Mouse (Mus musculus): ENCODE data around the gene S100a10. TPM values are rescaled to one million over a fixed set of nuclear protein-coding genes. Genes with fewer than 3 reads are reported as not detected.
"Not testable (repeated sequence)": the region's sequence is repeated elsewhere in the genome, so short reads cannot be mapped to it uniquely, and the experiment has no call there.

The S100a10 gene
- 100 to 1,000 TPM; 198 to 205 TPM for total RNA-seq (2021)
- long read RNA-seq, experiment 1, transcript S100a10-201 (3 exons, 685 nt): major isoform, 84 of 88 reads
- long read RNA-seq, experiment 1, partial matches to known transcripts: 4 of 88 reads
- long read RNA-seq, experiment 1, other reads (novel, unspliced or antisense): 0 of 88 reads
- long read RNA-seq, experiment 2, transcript S100a10-201 (3 exons, 685 nt): major isoform, 96 of 102 reads
- long read RNA-seq, experiment 2, partial matches to known transcripts: 1 of 102 reads
- long read RNA-seq, experiment 2, other reads (novel, unspliced or antisense): 5 of 102 reads

DNA sequence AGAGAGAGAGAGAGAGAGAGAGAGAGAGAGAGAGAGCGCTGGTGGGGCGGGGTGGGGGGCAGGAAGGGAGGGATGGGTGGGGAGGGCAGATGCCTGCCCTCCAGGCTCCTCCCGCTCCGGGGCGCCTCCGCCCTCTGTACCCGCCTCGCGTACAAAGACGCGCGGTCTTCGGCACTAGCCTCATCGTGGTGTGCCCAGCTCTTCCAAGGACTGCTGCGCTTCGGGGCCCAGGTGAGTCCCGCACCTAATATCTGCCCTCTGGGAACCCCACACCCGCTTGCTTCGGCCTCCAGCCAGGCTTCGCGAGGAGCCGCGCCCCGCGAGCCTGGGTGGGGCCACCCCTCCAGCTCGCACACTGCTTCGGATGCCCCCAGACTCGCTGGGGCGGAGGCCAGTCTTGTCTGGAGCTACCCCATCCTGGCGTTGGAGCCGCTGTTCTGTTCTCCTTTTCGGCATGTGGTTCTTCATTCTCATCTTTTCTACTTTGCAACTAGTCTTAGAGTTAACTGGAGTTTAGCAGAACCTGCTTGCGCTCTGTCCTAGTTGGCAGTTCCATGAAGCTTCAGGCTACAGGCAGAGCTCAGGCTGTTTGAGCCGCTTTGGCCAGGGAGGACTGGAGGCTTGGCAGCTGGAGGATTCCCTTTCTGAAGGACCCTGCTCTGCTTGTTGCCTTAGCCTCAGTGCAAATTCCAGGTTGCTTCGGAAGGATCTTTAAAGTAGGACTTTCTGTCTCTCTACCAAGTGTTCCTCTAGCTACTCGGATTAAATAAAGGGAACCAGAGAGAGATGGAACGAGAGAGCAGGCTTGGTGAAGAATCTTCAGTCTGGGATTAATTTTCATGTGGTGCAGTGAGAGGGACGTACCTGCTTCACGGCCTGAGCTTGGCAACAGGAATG is at the start of gene S100a10:
TSS of gene S100a10 (plus strand) at position 100 of the 897 bp plus-strand sequence.
- DNase-seq (ENCODE audit: low spot score in 2 of 2): peak; percentile 27 to 35

DNA sequence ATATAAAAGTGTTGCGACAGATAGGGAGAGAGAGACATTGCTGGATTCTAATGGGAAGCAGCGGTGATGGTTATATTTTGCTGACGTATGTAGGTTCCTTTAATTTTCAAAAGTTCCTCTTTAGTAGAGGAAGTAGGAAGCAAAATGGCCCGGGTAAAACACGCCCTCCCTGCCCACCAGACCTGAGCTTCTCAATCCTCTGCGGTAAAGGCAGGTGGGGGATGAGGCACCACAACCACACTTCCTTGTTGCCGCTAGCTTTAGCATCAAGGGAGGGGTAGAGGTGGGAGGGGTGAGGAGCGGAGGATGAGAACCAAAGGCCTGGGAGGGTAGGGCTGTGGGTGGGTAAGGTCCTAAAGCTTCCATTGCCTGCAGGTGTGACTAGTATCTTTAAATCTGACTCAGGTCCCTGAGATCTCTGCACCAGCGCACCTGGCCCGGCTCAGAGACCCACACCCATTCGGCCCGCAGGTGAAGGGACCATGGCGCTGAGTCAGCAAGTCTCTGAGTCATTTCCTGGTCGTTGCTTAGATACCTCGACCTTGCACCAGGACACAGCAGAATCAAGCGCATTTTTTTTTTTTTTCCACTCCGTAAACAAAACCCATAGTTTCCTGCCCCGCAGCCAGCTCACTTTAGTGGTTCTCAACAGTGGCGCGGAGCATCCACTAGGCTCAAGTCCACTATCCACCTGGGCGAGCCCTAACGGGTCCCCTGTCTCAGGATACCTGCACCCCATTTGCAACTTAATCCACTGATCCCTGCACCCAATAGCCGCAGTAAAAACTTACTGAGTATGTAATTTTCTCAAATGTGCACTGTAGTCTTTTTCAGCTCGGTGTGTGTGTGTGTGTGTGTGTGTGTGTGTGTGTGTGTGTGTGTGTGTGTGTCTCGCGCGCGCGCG is 48.7 kb upstream of the S100a10 start:
- DNase-seq (ENCODE audit: low spot score in 2 of 2): no peak

DNA sequence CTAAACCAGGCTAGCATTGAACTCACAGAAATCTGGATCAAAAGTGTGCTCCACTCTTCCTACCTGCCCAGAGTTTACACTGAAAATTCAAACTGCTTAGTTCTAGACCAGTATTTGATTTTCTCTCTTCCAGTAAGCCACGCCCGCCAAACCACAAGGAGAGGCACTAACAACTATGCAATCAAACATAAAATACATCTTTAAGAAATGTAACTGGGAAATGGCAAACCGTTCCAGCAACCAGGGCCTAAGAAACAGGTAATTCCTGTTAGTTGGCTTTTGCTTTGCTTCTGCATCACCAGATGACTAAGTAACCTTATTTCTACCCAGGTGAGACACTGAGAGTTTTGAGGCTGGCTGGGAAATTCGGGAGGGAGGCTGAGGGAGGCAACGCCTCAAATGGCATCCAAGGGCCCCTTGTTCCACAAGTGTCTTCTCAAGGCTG is 48.0 kb upstream of the S100a10 start:
- DNase-seq (ENCODE audit: low spot score in 2 of 2): no peak

DNA sequence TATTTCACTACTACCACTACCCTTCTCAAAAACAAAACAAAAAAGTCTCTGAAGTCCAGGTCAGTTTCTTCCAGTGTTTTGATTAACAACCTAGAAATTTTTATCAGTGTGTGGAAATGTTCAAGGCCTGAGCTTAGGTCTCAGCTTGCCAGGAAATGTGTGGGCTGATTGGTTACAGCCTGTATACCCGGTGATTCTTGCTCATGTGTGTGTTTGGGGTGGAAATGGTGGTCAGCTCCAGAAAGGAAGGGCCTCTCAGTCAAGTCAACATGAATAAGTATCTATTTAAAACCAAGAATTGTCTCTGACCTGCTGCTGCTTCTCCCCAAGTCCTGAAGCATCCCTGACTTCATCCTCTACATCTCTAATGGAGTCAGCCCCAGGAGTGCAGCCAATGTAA is 45.6 kb upstream of the S100a10 start:
- no peak for DNase-seq (ENCODE audit: low spot score in 2 of 2)

DNA sequence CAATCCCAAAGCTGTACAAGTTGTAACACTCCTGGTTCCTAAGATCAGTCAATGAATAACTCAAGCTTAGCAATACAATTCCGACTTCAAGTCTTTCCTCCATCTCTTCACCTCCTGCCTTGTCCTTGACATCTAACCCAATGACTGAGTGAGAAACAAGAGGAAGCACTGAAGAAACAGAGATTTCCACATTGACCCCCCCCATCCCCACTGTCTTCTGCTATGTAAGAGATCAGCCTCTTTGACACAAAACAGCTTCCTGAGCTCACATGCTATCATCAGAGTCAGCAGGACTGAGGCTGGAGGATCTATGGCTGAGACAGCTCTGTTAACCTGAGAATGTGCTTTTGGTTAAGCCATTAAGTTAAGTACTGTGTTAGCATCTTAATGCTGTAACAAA is 43.8 kb upstream of the S100a10 start:
- no peak for DNase-seq (ENCODE audit: low spot score in 2 of 2)

DNA sequence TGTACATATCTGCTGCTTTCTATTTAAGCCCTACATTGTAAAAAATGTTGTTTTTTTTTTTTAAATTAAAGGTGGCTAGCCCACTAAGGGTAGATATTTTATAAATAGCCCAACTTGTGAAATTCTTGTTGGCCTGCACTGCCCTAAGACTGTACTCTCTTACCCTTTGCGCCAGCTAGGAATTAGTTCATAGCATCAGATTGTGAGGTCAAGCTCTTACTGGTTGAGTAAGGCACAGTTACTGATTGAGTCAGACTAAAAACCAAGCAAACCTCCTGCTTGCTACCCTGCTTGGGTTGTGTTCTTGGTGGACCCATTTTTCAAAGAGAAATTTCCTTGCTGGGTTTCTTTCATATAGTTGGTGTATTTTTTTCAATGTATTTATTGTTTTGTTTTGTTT is 43.1 kb upstream of the S100a10 start:
- no peak for DNase-seq (ENCODE audit: low spot score in 2 of 2)

DNA sequence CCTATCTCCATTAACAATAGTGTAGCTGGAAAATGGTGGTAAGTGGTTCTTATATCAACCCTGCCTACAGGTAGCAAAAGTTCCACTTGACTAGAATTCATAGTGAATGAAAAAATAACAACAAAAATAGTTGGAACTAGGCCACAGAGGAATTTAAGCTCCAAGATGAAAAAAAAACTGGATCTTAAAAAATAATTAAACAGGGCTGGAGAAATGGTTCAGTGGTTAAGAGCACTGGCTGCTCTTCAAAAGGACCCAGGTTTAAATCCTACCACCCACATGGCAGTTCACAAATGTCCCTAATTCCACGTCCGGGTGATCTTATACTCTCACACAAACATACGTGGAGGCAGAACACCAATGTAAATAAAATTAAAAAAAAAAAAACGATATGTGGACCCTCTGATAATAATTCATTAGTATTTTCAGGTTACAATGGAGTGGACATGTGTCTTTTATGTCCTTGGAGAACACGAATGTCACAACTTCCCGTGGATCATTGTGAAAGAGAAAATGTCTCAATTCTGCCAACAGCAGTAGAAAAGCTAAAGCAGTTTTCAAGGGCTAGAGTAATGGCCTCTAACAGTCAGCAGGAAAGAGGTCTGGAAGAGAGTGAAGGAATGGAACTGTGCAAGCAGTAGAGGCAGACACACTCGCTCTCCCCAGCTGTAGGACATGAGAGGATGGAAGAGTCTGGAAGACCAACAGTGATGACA is 42.3 kb upstream of the S100a10 start:
- DNase-seq (ENCODE audit: low spot score in 2 of 2): no peak

DNA sequence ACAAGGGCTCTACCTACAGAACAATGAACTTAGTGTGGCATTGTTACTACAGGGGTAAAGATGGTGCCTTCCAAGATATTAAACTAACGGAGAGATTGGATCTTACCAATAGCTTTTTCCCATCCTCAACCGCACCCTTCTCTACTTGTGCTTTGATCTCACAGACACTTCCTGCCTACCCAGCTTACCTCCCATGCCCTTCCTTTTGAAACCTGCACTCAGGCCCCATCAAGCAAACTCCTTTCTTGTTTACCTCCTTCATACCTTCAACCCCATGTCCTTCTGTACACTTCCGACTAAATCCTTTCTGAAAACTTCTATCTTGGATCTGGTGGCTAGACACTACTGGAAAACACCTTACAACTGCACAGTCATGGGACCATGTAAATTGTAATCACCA is 40.3 kb upstream of the S100a10 start:
- DNase-seq (ENCODE audit: low spot score in 2 of 2): no peak

DNA sequence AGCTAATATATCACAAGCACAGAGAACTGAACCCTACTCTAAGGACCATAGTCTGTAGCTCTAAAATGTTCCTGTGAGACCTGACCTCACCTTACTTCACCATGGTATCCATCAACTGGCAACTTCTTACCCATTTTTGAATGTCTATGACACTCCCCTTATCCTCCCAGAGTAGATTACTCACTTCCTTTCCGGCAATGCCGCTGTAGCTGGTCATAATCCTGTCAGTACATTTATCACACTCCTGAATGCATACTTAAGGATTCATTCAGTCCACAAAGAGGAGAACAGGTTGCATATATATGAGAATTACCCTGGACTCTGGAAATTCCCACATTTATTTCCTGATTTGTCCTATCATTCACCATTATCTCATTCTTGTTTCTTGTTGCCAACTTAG is 37.5 kb upstream of the S100a10 start:
- no peak for DNase-seq (ENCODE audit: low spot score in 2 of 2)

DNA sequence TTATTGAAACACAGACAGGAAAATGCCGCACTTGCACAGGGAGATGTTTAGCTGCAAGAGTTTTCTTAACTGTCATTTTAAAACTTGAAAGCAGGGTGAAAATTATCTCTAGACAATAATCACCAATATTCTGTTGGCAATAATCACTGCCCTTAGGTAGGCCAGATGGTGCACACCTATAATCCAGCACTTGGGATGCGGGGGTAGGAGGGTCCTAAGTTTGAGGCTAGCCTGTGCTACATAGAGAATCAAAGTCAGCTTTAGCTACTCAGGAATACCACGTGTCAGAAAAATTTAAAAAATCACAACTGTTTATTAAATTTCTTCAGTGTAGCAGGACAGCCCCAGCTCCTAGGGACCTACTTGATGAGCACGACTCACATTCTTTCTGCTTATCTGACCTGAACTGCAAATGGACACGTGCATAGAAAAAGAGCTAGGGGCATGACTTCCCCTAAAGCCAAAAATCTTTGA is 35.0 kb upstream of the S100a10 start:
- DNase-seq (ENCODE audit: low spot score in 2 of 2): no peak

DNA sequence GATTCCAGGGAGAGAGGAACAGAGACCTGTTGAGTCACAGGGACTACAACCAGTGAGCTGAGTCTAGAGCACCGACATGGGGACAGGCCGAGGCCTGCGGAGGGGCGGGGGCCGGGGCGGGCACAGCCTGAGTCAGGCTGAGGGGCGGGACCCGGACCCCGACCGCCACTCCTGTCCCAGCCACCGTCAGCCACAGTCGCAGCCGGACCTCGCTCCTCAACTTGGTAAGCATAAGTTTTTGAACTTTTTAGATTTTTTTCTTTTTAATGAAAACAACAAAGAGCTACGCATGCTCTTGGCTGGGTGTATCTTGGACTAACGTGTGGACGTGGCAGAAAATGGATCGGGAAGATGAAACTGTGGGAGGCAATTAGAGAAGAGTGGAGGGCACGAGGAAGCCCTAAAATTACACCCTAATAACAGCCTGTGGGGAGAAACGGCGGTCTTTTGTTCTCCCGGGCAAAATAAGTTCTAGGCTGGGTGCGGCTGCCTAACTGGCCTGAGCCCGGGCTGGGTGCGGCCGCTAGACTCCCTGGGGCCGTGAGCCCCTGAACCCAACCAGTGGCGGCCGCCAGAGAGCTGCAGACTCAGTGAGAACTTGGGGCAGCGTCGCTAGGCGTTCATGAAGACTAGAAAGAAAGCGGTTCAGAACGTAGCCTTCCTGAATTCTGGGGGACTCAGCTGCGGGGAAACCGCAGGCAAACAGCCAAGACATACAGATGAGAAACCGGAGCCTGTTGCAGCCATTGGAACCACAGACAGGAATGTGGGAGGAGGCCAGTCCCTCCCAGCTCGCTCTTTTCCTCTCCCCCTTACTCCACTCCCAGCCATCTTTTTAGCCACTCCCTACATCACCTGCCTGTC is 34.3 kb upstream of the S100a10 start, which contains the start of gene S100a11:
TSS of gene S100a11 (plus strand) at position 159 of the 864 bp plus-strand sequence.
- DNase-seq (ENCODE audit: low spot score in 2 of 2): peak; percentile 8 to 25

DNA sequence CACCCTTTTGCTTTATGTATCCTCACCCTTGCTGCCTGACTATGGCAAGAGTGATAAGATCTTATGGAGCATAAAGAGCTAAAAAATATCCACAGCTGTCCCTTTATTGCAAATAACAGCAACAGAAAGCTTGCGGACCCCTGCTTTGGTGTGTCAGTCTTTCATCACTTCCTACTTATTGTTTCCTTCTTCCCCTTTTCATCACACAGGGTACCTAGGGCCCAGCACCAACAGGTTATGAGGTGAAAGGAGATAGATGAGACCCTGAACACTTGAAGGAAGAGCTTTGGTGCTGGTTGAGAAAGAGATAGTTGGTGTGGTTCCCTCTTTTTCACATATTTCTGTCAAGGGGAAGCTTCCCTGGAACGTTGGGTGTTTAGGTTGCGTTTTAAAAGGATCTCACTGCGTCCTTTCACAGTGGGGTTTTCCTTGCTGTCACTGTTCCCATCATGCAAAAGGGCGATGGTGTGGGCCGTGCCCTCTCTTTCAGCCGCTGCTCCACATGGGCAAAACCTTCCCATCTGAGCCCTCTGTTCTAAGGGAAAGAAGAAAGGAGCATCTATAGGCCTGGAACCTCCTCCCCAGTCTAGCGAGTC is 33.3 kb upstream of the S100a10 start:
- no peak for DNase-seq (ENCODE audit: low spot score in 2 of 2)

DNA sequence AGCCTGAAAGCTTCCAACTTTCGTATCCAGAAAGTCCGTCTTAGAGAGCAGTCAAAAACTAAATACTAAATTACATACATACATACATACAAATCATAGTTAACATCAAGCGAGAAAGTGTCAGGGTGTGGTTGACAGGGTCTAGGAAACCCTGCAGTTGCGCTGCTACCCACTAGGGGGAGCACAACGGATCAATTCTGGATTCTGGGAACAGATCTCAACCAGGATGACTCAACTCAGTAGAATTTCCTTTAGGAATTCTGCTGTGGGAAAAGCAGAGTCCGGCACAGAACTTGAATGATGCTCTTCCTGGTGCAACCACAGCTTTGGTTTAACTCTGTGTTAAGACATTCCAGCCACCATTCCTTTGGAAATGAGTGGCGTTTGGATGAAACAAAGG is 32.3 kb upstream of the S100a10 start:
- peak in 1 of 2 experiments; percentile 31 for DNase-seq (ENCODE audit: low spot score in 2 of 2)

DNA sequence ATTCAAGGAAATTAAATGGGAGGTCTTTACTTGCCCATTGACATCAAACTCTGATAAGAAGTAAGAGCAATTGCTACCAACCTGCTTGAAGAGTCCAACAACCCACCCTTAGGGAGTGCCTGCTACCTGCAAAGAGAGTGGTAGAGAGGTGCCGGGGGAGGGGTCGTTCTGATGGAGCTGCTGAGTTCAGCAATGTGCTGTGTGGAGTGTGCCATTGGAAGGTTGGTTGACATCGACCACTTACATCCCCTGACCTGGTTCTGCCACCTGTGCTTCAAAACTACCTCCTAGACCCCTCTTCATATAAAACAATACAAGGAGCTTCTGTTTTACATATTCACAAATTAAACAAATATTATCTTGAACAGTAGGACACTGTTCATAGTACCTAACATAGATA is 27.6 kb upstream of the S100a10 start:
- DNase-seq (ENCODE audit: low spot score in 2 of 2): no peak

DNA sequence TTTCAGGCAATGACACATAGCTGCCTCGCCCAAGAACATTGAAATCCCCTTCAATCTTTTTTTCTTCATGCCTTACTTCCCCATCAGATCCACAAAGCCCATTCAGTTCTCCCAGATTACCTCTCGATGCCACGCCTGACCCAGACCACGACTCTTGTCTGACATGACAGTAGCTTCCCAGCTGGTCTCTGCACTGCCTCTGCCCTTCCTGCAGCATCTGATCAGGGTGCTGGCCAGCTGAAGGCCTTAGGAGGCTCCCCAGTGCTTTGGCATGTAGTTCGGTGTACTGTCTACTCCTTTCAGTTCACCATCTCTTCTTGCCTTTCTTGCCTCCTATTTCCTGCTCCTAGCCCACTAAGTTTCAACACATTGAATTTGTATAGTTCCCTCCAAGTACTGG is 26.1 kb upstream of the S100a10 start:
- DNase-seq (ENCODE audit: low spot score in 2 of 2): no peak

DNA sequence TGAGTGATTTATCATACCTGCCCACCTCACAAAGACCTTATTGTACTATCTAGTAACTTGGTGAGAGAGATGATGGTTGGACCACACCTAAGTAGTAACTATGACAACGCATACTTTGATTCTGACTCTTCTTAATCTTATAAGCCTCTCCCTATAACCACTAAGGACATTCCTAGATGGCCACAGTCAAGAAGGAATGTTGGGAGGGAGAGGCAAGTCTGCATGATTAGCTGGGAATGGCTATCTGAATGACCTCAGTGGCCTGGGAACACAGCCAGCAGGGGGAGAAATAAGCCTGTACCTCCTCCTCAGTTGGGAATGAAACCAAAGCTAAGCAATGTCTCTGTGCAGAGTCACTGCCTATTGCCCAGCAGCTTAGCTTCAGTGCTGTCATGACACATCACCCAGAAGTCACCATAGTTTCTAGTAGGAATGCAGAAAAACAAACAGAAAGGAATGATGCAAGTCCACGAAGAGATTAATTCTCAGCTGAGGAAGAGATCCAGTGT is 17.8 kb upstream of the S100a10 start:
- peak in 1 of 2 experiments; percentile 17 for DNase-seq (ENCODE audit: low spot score in 2 of 2)

DNA sequence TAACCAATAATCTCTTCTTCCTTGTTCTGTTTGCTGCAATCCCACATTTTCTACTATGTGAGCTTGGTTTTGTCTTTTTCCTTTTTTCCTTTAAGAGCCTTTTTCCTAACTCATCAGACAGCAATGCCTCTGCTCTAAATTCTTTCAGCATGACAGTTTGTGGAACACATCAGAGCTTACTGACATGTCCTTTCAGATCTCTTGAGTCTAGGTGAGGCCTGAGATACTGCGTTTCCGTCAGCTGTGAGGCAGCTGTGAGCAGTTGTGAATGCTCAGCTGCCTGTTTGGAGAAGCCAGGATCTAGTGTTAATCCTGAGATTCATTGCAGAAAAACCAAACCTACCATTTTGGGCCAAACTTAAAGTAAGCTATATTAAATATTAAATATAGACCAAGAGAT is 16.4 kb upstream of the S100a10 start:
- no peak for DNase-seq (ENCODE audit: low spot score in 2 of 2)

DNA sequence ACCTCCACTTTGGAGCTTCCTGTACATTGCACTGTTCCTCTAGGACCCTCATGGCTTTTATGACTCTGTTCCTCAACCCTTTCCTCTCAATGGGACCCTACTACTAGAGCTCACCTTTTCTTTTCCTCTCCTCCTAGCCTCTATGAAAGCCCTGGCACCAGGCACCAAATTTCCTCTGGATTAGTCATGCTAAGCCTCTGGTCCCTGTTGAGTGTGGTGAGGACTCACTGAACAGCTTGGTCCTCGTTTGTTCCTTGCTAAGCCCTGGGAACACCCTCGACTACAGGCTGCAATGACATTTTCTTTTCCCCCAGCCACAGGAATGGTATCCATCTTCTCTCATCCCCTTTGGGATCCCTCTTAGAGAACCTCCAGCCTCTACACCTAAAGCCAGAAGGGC is 13.4 kb upstream of the S100a10 start:
- no peak for DNase-seq (ENCODE audit: low spot score in 2 of 2)

DNA sequence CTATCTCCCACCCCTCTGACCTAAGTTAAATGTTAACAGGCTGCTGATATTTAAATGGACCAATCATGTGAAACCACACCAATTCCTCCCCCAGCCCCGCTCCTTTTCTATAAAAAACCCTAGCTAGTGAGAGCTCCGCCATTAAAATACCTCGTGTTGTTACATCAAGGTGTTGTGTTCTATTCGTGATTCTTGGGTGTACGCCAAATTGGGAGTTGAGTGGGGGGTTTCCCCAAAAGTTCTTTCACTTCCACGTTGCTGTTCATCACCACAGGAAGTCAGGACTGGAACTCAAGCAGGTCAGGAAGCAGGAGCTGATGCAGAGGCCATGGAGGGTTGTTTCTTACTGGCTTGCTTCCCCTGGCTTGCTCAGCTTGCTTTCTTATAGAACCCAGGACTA is 10.7 kb upstream of the S100a10 start:
- not testable (repeated sequence) for DNase-seq (ENCODE audit: low spot score in 2 of 2)
